Mouse (Mus musculus) T-cell, adult 2 months (primary cell): ENCODE measurements around the gene Tk1.
"Not testable (repeated sequence)": the region's sequence is repeated elsewhere in the genome, so short reads cannot be mapped to it uniquely, and the experiment has no call there.

Source experiments
- DNase-seq: peaks from one replicate; pipeline ENCODE4 v3.0.0; 2022; ENCODE audit warnings: low spot score

Tk1 gene

GRCm38 (mm10) chr11:117847593-117848215 is 21.8 kb upstream of the Tk1 start:
- no peak for DNase-seq

DNA sequence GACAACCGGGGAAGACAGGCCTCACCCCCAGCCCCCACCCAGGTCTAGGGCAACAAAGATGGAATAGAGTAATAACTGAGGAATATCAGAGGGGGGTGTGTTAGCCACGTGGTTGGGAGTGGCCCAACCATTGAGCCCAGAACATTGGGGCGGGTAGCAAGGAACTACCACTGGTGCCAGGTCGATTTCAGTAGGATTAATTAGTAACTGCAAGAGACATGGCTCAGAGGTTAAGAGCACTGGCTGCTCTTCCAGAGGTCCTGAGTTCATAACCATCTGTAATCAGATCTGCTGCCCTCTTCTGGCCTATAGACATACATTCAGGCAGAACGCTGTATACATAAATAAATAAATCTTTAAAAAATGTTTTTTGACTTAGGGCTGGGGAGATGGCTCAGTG is 20.7 kb upstream of the Tk1 start:
- DNase-seq, result no peak

GRCm38 (mm10) chr11:117845651-117846050 is 19.8 kb upstream of the Tk1 start:
- DNase-seq, result no peak

GRCm38 (mm10) chr11:117844997-117845396 is 19.1 kb upstream of the Tk1 start:
- no peak for DNase-seq

DNA sequence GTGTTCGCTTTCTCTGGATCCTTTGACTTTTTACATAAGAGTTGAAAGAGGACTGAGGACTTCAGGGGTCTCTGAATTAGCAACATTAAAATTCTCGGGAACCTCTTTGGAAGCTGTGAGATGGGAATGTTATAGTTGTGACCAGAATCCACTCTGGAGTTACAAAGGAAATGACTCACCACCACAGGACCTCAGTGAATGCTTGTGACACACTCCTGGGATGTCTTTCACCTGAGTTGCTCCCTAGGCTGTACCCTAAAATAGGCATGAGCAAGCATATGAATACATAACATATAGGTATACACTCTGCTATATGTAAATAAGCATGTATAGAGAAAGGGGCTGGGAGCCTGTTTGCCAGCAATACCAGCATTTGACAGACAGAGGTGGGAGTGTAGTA is 17.5 kb upstream of the Tk1 start:
- no peak for DNase-seq

- DNase-seq, result no peak
These were observed 15.0 kb upstream of the Tk1 start for GRCm38 (mm10) chr11:117840910-117841309.

DNA sequence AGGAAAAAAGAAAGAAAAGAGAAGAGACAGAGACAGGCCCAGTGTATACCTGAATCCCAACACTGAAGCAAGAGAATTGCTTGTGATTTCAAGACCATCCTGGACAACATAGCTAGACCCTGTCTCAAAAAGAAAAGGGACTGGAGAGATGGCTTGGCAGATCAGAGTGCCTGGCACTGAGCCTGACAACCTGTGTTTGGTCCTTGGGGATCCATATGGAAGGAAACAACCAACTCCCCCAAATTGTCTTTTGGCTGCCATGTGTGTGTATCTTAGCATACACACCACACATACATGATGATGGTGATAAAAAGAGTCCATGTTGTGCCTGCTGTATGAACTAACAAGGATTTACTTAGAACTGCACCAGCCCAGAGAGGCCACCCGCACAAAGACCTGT is 13.1 kb upstream of the Tk1 start:
- no peak for DNase-seq

DNA sequence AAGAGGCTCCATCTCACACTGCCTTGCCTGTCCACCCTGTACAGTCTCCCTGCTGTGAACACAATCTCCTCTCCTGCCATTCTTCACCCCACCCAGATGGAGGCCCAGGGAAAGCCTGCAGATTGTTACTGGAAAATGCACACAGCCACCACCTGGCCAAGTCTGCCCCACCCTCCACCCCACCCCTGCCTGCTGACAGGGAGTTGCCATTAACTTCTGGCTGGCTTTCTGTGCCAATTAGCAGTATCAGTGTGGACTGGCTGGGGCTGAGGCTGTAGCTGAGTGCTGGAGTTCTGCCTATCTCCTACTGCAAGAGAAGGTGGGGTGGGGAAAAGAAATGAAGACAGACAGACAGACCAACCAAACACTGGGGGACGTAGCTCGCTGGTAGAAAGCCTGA is 12.7 kb upstream of the Tk1 start:
- no peak for DNase-seq

DNA sequence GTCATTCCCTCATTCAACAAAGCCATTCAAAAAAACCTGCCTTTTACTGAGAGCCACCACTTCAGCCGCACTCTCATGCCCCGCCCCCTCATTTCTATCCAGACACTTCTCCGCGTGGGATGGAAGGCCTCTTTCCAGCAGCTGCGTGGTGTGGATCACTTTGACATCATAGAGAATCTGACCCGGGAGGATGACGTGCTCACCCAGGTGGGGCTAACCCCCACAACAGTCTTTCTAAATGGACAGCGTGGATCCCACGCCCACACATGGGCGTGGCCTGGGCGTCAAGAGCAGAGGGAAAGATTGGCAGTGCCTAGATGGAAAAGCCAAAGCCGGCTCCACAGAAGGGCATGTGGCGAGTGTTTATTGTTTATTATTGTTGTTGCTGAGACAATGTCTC is 10.4 kb upstream of the Tk1 start:
- no peak for DNase-seq

DNA sequence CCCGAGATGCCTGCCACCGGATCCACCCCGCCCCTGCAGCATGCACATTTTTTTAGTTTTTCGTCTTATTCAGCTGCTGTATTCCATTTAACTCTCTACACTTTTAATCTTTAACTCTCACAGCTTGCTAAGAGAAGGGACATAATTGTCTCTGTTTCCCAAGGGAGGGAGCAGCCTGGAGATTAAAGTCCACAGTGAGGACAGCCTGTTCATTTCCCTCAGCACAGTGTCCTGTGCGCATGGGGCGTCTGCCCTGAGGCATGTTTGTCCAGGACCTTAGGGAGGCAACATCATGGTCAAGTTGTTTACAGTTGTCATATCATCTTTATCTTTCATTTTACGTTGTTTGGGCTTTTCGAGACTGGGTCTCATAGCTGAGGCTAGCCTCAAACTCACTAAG is 8.2 kb upstream of the Tk1 start:
- no peak for DNase-seq

DNA sequence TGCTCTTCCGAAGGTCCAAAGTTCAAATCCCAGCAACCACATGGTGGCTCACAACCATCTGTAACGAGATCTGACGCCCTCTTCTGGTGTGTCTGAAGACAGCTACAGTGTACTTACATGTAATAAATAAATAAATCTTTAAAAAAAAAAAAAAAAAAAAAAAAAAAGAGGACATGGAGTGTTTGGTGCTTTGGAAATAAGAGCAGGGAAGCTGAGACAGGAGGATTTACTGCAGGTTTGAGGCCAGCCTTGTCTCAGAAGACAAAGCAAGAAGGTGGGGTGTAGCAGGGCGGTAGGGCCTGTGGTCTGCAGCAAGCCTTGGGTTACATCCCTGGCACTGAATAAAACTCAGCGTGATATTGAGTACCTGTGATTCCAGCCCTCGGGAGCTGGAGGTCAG is 7.6 kb upstream of the Tk1 start:
- not testable (repeated sequence) for DNase-seq

- peak; percentile 91 for DNase-seq
These were observed 6.4 kb upstream of the Tk1 start for GRCm38 (mm10) chr11:117832086-117832969.

DNA sequence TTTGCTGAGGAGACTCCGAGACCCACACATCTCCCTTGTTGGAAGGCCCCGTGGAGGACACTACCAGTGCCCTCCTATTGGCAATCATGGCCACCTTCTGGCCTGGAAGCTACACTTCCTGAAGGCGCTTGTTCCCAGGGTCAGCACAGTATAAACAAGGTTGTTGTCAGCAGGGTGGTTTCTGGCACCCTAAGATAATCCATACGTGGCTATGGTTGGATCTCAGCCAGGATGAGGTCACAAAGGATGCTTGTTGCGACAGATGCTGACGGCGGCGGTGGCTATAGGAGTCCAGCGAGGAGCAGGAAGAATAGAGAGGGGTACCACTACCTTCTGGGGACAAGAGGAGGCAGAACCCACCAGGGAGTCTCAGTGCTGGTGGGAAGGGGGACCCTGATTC is 4.5 kb upstream of the Tk1 start:
- DNase-seq, result no peak

DNA sequence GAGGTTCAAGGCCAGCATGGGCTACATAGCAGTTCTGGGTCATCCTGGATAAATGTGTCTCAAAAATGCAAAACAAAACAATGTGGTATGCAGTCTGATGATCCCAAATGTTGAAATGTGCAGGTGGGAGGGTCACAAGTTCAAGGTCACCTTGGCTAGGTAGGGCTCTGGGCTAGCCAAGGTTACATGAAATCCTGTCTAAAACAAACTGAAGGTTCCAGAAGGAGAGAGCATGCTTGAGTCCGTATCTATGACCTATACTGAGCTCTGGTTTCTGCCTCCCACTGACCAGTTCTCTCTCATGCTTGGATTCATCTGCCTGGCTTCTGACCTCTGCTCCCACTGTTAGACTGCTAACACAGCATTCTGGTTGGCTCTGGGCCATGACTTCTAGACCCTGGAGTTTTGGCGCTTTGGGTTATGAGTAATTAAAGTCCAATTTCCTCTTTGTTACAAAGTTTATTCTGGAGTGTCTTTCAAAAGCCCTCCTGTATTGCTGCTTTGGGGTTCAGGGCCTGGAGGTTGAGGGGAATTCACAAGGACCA is 3.9 kb upstream of the Tk1 start:
- DNase-seq, result no peak

DNA sequence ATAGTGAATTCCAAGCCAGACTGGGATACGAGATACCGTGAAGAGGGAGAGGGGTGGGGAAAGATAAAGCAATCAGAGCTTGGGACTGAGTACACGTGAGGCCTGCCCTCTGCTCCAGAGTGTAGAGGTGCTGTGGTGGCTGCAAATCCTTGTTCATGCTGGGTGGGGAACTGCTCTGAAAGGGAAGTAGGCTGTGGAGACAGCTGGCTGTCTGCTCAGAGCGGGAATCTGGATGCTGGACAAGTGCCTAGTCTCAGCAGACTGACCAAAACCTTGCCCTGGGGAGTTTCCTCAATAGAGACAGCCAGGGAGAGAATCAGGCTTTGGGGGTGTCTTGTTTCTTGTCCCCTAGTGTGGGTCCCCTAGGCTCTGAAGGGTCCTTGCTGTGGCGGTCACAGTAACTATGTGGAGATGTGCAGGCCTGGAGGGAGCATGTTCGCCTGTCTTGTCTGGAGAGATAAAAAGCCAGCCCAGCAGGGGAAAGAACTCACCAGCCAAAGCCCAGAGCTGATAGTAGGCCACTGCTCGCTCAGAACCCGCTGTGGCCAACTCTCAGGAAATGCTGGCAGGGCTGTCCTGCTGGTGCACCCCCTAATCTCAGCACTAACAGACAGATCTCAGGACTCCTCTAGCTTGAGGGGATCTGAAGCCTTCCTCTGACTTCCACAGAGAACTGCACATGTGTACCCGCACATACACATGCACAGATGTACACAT is 3.2 kb upstream of the Tk1 start:
- DNase-seq, result no peak

DNA sequence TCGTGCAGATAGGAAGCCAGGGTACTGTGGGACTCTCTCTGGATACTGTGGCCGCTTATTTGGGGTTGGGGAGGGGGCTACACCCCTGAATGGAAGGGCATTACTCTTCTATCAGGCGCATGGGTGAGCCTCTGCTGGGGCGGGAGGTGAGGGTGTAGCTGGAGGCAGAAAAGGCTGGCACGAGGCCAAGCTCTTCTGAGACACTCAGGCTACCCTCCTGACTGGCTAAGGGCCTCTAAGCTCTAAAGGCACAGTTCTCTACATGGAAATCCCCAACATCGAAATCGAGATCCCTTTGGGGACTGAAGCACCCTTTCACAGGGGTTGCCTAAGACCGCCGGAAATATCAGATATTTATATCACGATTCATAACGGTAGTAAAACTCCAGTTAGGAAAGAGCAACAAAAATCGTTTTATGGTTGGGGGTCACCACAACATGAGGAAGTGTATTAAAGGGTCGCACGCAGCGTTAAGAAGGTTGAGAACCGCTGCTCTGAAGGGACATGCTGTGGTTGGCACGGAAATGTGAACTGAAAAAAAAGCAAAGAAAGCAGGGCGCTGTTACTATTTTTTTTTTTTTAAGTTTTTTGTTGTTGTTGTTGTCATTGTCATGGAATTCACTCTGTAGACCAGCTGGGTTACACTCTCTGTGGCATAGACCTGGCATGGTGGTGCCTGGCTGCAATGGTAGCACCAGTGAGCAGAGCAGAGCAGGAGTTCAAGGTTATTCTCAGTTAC is 2.4 kb upstream of the Tk1 start:
- peak; percentile 75 for DNase-seq

GRCm38 (mm10) chr11:117827386-117827785 is 1.5 kb upstream of the Tk1 start:
- DNase-seq, result no peak

- DNase-seq, result no peak
These were observed 1.0 kb upstream of the Tk1 start for GRCm38 (mm10) chr11:117826916-117827315.

- DNase-seq, result no peak
These were observed 272 bp upstream of the Tk1 start for GRCm38 (mm10) chr11:117826164-117826563.

DNA sequence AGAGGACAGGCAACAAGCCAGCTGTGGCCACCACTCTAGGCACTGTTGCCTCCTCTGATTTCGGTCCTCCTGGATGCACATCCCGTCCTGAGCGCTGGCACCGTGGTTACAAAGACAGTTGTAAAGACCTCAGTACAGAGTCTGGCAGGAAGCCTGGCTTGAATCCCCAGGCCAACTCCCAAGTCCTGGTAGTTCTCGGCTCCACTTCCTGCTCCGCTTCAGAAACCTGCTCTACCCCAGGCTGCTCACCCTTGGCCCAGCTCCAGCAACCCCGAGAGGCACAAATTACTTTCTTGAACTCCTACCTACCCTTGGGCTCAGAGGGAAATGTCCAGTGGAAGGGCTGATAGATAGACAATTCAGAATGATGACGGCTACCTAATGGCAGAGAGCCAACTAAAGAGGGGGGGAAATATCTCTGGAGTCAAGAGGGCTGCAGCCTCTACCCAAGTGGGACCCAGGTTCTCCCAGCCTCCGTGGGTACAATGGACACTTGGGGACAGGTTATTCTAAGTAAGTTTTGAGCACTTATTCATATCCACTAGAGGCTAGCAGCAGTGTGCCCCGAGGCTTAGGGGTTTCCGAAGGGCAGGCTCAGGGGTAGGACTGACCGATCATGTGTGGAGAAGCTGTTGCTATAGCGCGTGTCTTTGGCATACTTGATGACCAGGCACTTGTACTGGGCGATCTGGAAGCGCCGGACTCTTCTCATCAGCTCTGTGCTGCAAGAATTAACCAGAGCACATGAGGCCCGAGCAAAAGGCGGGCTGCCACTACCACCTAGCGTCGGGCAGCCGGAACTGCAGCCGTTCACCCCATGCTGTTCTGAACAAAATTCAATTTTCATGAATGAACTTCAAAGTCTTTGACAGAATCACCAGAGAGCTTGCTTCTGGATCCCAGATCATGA is 1.6 kb downstream of the Tk1 start:
- DNase-seq, result peak; percentile 77

DNA sequence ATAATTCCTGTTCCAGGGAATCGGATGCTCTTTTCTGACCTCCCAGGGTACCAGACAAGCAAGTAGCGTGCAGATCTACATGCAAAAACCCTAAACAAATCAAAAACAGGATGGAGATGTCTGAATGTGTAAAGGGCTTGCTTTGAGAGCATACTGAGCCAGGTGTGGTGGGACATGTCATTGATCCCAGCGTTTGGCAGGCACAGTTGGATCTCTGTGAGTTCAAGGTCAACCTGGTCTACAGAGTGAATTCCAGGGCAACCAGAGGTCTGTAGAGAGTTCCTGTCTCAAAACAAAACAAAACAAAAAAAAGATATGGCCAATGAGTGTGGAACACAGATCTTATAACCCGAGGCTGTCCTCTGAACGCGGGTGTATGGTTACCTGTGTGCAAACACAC is 2.5 kb downstream of the Tk1 start:
- DNase-seq, result no peak
